Comparison of ENCODE assay signal across 8 mouse cellular contexts in genomic region chr19:6399285-6400095, GRCm38 (mm10). TPM values are rescaled to one million over a fixed set of nuclear protein-coding genes. Genes with fewer than 3 reads are reported as not detected.
DNase-seq lines count a peak whose midpoint lies in the region; ATAC-seq and TF ChIP-seq lines count a peak whose summit lies in the region.

TSS of gene Rasgrp2 (plus strand) at chr19:6399340.

- H3K4me1 ChIP-seq in hindbrain, postnatal 0 days (ENCODE audit: insufficient read depth, low read length) = peaks cover 4% of the 10 kb centered on the region; the same call in 1 of the 2 replicates
- H3K4me1 ChIP-seq in limb, embryonic 10.5 days = peaks cover 58% of the 10 kb centered on the region
- peaks cover 23% of the 10 kb centered on the region for H3K4me1 ChIP-seq in midbrain, embryonic 11.5 days (ENCODE audit: control insufficient read depth, insufficient read depth, low read length)
- peaks cover 37% of the 10 kb centered on the region for H3K4me1 ChIP-seq in stomach, embryonic 15.5 days

- TF ChIP-seq CTCF in hindbrain, postnatal 0 days (IDR thresholded peaks at IDR 0.05; ENCODE audit: low read depth) = no peak

- H3K9ac ChIP-seq in hindbrain, postnatal 0 days (replicated peaks; ENCODE audit: low read length) = peak within 1 kb of the TSS; percentile 79
- peak within 1 kb of the TSS; percentile 70 for H3K9ac ChIP-seq in midbrain, embryonic 11.5 days (ENCODE audit: low read length)
- H3K9ac ChIP-seq in stomach, embryonic 15.5 days = peak within 1 kb of the TSS; percentile 22; the same call in 1 of the 2 replicates

- no peaks in the 10 kb centered on the region for H3K27me3 ChIP-seq in hindbrain, postnatal 0 days (ENCODE audit: insufficient read depth, low read length)
- peaks cover 83% of the 10 kb centered on the region for H3K27me3 ChIP-seq in limb, embryonic 10.5 days (ENCODE audit: low read depth, poor library complexity, severe bottlenecking)
- peaks cover 31% of the 10 kb centered on the region for H3K27me3 ChIP-seq in midbrain, embryonic 11.5 days (ENCODE audit: control insufficient read depth, insufficient read depth, low read length)
- H3K27me3 ChIP-seq in stomach, embryonic 15.5 days (replicated peaks) = peaks cover 19% of the 10 kb centered on the region

- H3K27ac ChIP-seq in hindbrain, postnatal 0 days = peak within 1 kb of the TSS; percentile 89
- peak within 1 kb of the TSS; percentile 77 for H3K27ac ChIP-seq in limb, embryonic 10.5 days
- H3K27ac ChIP-seq in midbrain, embryonic 11.5 days (ENCODE audit: low read depth, low read length) = no peak within 1 kb of the TSS
- H3K27ac ChIP-seq in stomach, embryonic 15.5 days = peak within 1 kb of the TSS; percentile 67

- peak; percentile 46 to 56 for DNase-seq in cerebellum, postnatal 14 days
- no peak for DNase-seq in cerebellum, postnatal 4 days (ENCODE audit: low spot score in 2 of 2)
- peak; percentile 52 for DNase-seq in adrenal gland, postnatal 25 days
- DNase-seq in gastrocnemius, postnatal 14 days = peak; percentile 68
- DNase-seq in hindbrain, postnatal 0 days (ENCODE audit: low spot score) = peak; percentile 73
- peak; percentile 51 for DNase-seq in limb, embryonic 10.5 days (ENCODE audit: low spot score)
- DNase-seq in midbrain, embryonic 11.5 days (ENCODE audit: low spot score, missing footprints) = peak; percentile 94

- H3K9me3 ChIP-seq in hindbrain, postnatal 0 days (ENCODE audit: low read length) = no peaks in the 10 kb centered on the region
- H3K9me3 ChIP-seq in limb, embryonic 10.5 days (replicated peaks) = no peaks in the 10 kb centered on the region
- no peaks in the 10 kb centered on the region for H3K9me3 ChIP-seq in midbrain, embryonic 11.5 days (ENCODE audit: control insufficient read depth, low read length)
- H3K9me3 ChIP-seq in stomach, embryonic 15.5 days = no peaks in the 10 kb centered on the region

- intact Hi-C loops in gastrocnemius, postnatal 14 days (cut with DNase I; ENCODE audit: low total_unique reads) = no loop called here

- 1% methylated on average over 68 of the region's 87 CpGs for WGBS in hindbrain, postnatal 0 days
- 1% methylated on average over 85 of the region's 87 CpGs for WGBS in limb, embryonic 10.5 days
- WGBS in midbrain, embryonic 11.5 days = under 1% methylated on average over 78 of the region's 87 CpGs
- WGBS in stomach, embryonic 15.5 days = under 1% methylated on average over 82 of the region's 87 CpGs

- peak within 1 kb of the TSS; percentile 100 for H3K4me2 ChIP-seq in hindbrain, postnatal 0 days (ENCODE audit: low read depth, low read length)
- H3K4me2 ChIP-seq in midbrain, embryonic 11.5 days = peak within 1 kb of the TSS; percentile 100
- peak within 1 kb of the TSS; percentile 98 for H3K4me2 ChIP-seq in stomach, embryonic 15.5 days

- peak; percentile 27; the same call in 1 of the 2 replicates for ATAC-seq in hindbrain, postnatal 0 days
- peak; percentile 20 for ATAC-seq in midbrain, embryonic 11.5 days (ENCODE audit: low FRiP score)
- ATAC-seq in stomach, embryonic 15.5 days (ENCODE audit: insufficient read depth, low FRiP score, low read depth) = no peak

- H3K4me3 ChIP-seq in hindbrain, postnatal 0 days (ENCODE audit: low read length) = peak within 1 kb of the TSS; percentile 65
- peak within 1 kb of the TSS; percentile 74 for H3K4me3 ChIP-seq in limb, embryonic 10.5 days
- H3K4me3 ChIP-seq in midbrain, embryonic 11.5 days (ENCODE audit: low read depth, low read length) = peak within 1 kb of the TSS; percentile 60
- H3K4me3 ChIP-seq in stomach, embryonic 15.5 days (replicated peaks) = peak within 1 kb of the TSS; percentile 51

- H3K36me3 ChIP-seq in hindbrain, postnatal 0 days (ENCODE audit: insufficient read depth, low read length) = 0 out of 2 replicates have a peak, but pooled peaks cover 7% of the 10 kb centered on the region
- H3K36me3 ChIP-seq in limb, embryonic 10.5 days = no peaks in the 10 kb centered on the region
- H3K36me3 ChIP-seq in midbrain, embryonic 11.5 days (ENCODE audit: control insufficient read depth, insufficient read depth, low read length) = no peaks in the 10 kb centered on the region
- H3K36me3 ChIP-seq in stomach, embryonic 15.5 days = no peaks in the 10 kb centered on the region

RNA-seq across cellular contexts. Expression of gene Rasgrp2, which starts in this region (rescaled TPM):
- 37.6 and 39.5 TPM in 2 replicates for total RNA-seq in adrenal gland, postnatal 25 days (2021)
- 10 to 100 TPM; 24.0 to 37.6 TPM for total RNA-seq in gastrocnemius, postnatal 14 days (2021)
- 250 and 283 TPM in 2 replicates for total RNA-seq in hindbrain, postnatal 0 days (2014; rRNA removed)
- 230 and 252 TPM in 2 replicates for polyA plus RNA-seq in hindbrain, postnatal 0 days (2015; fragmentation: Nextera tagmentation; extraction: Ambion mirVana)
- polyA plus RNA-seq in limb, embryonic 10.5 days (2016; fragmentation: Nextera tagmentation; extraction: Ambion mirVana) = 14.6 and 16.7 TPM in 2 replicates
- 14.1 and 16.8 TPM in 2 replicates for polyA plus RNA-seq in midbrain, embryonic 11.5 days (2014; fragmentation: Nextera tagmentation; extraction: Ambion mirVana)
- polyA plus RNA-seq in stomach, embryonic 15.5 days (2015; fragmentation: Nextera tagmentation; extraction: Ambion mirVana) = 55.8 and 57.6 TPM in 2 replicates

Comparison
In these comparisons a context has a peak if more than half of its experiments do, and no peak if none do; other contexts are left out.
1. DNase-seq: peak in cerebellum, postnatal 14 days (2 of 2), adrenal gland, postnatal 25 days (single experiment), gastrocnemius, postnatal 14 days (single experiment), hindbrain, postnatal 0 days (single experiment), limb, embryonic 10.5 days (single experiment) and midbrain, embryonic 11.5 days (single experiment); none in cerebellum, postnatal 4 days (0 of 2).
2. H3K9ac ChIP-seq: peak in every context shown above with its lines; median percentile 79 in hindbrain, postnatal 0 days; 70 in midbrain, embryonic 11.5 days; 22 in stomach, embryonic 15.5 days.
3. Peak in every context shown above with its lines, with median percentiles within 50 percentile points of each other: H3K4me2 ChIP-seq and H3K4me3 ChIP-seq.